Mouse (Mus musculus) hindbrain, embryonic 12.5 days (tissue): ENCODE data around the gene Spryd3. TPM values are rescaled to one million over a fixed set of nuclear protein-coding genes. Genes with fewer than 3 reads are reported as not detected.

Source experiments
- ATAC-seq: fragments of 200-750 bp; cut with Nextera tagmentation; 2 replicates; pipeline ENCODE4 v1.8.0; 2017; ENCODE audit warnings: moderate TSS enrichment; ENCODE audit not compliant: low FRiP score
- H3K27ac ChIP-seq: fragments of 300-500 bp; sonication (generic); 2 replicates; pipeline ENCODE4 v1.5.1; 2016; ENCODE audit warnings: mild to moderate bottlenecking
- H3K27me3 ChIP-seq: fragments of 300-500 bp; sonication (generic); 2 replicates; pipeline ENCODE4 v1.6.1; 2016; ENCODE audit warnings: mild to moderate bottlenecking
- H3K36me3 ChIP-seq: fragments of 300-500 bp; sonication (generic); 2 replicates; pipeline ENCODE4 v1.6.1; 2016; ENCODE audit warnings: mild to moderate bottlenecking
- H3K4me1 ChIP-seq: fragments of 300-500 bp; sonication (generic); 2 replicates; pipeline ENCODE4 v1.6.1; 2016
- H3K4me2 ChIP-seq: fragments of 300-500 bp; sonication (generic); replicated peaks from 2 replicates; pipeline ENCODE4 v1.6.1; 2016; ENCODE audit warnings: mild to moderate bottlenecking
- H3K4me3 ChIP-seq: fragments of 300-500 bp; sonication (generic); 2 replicates; pipeline ENCODE4 v1.5.1; 2016; ENCODE audit warnings: mild to moderate bottlenecking
- H3K9ac ChIP-seq: fragments of 300-500 bp; sonication (generic); 2 replicates; pipeline ENCODE4 v1.6.1; 2016; ENCODE audit warnings: mild to moderate bottlenecking, moderate library complexity
- H3K9me3 ChIP-seq: fragments of 300-500 bp; sonication (generic); replicated peaks from 2 replicates; pipeline ENCODE4 v1.6.1; 2016; ENCODE audit warnings: mild to moderate bottlenecking
- WGBS: fragments of 180-500 bp; shearing (Covaris S2); methylation state at CpG from one replicate; pipeline ENCODE4 v1.1.7; 2016; 5-methylcytosine and 5-hydroxymethylcytosine counted together
- polyA plus RNA-seq: library from polyadenylated mRNA; unstranded; fragments of >200 nt; fragmentation: Nextera tagmentation; extraction: Ambion mirVana; gene quantifications from 2 replicates; pipeline ENCODE4 v1.2.1, GENCODE M21; 2016

Spryd3 gene
- polyA plus RNA-seq, 1 experiment from 2014 or later, result 28.1 TPM

DNA sequence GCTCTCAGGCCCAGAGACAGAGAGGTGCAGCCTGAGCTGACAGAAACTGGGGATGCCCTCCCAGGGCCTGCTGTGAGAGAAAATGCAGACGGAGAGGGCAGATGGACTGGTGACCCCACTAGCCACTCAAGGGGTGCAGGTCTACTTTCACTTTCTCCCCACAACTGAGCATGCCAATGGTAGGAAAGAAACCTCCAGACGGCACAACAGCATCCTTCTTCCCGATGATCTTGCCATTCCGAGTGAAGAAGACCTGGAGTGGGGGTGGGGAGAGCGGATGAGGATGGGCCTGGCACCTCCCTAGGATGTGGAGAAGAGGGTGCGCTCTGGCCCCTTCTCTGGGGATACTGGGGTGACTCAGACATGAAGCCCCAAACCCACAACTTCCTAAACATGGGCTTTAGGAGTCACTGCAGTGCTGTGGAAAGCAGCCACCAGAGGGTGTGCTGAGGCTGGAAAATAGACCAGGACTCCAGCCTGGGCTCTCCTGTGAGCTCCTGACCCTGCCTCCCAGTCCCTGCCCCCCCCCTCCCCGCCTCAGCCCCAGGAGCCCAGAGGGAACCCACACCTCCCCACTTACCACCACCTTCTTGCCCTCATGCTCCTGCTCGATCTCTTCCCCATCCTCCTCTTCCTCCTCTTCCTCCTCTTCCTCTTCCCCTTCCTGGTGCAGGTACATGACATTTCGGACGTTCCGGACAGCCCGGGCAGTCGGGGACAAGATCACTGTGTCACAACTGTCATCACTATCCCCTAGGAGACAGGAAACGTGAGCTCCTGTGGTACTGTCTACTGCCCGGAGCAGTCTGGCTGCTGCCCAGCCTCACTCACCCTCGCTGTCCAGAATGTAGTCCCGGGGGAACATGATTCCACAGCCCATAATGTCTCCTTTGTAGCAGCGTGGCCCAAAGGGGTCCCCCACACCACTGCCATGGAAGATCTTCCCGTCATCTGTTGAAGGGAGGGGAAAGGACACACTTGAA, 18.3 kb downstream of the Spryd3 start:
- Histone ChIP-seq H3K4me1 (no peaks in the 10 kb centered on the region), H3K4me2 (no peak overlapping the region), H3K9me3 (no peaks in the 10 kb centered on the region), H3K9ac (no peak overlapping the region), H3K36me3 (peaks cover 75% of the 10 kb centered on the region), H3K27ac (0 out of 2 replicates have a peak overlapping the region, but pooled peaks have one; percentile 35), H3K4me3 (no peak overlapping the region), H3K27me3 (no peaks in the 10 kb centered on the region)
- WGBS, result 73% methylated on average over 19 of the region's 19 CpGs
- no peak for ATAC-seq

GRCm38 (mm10) chr15:102116753-102117415, 19.1 kb downstream of the Spryd3 start:
- 83% methylated on average over 11 of the region's 11 CpGs for WGBS
- Histone ChIP-seq H3K27ac (0 out of 2 replicates have a peak overlapping the region, but pooled peaks have one; percentile 35), H3K4me3 (no peak overlapping the region), H3K27me3 (no peaks in the 10 kb centered on the region), H3K36me3 (peaks cover 67% of the 10 kb centered on the region), H3K9me3 (no peaks in the 10 kb centered on the region), H3K4me1 (no peaks in the 10 kb centered on the region), H3K9ac (no peak overlapping the region), H3K4me2 (no peak overlapping the region)
- no peak for ATAC-seq

DNA sequence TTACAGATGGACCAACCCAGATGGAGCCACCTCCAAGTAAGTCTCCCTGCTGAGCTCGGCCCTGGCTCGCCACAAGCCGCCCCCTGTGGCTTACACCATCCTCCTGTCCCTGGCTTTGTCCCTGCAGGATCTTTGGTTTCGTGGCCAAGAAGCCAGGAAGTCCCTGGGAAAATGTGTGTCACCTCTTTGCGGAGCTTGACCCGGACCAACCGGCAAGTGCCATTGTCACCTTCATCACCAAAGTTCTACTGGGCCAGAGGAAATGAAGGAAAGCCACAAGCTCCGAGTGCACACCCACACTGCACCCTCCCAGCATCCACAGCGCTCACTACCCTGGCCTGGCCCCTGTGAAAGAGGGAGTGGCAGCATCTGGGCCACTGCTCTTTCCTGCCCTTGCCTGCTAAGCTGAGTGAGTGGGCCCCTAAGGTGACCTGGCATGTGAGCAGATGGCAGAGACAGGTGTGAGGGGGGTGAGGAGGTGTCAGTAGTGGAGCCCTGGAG, 20.3 kb downstream of the Spryd3 start:
- Histone ChIP-seq H3K27ac (no peak overlapping the region), H3K4me1 (no peaks in the 10 kb centered on the region), H3K9ac (no peak overlapping the region), H3K27me3 (no peaks in the 10 kb centered on the region), H3K9me3 (no peaks in the 10 kb centered on the region), H3K36me3 (peaks cover 56% of the 10 kb centered on the region), H3K4me3 (no peak overlapping the region), H3K4me2 (no peak overlapping the region)
- 72% methylated on average over 9 of the region's 9 CpGs for WGBS
- ATAC-seq, result no peak

DNA sequence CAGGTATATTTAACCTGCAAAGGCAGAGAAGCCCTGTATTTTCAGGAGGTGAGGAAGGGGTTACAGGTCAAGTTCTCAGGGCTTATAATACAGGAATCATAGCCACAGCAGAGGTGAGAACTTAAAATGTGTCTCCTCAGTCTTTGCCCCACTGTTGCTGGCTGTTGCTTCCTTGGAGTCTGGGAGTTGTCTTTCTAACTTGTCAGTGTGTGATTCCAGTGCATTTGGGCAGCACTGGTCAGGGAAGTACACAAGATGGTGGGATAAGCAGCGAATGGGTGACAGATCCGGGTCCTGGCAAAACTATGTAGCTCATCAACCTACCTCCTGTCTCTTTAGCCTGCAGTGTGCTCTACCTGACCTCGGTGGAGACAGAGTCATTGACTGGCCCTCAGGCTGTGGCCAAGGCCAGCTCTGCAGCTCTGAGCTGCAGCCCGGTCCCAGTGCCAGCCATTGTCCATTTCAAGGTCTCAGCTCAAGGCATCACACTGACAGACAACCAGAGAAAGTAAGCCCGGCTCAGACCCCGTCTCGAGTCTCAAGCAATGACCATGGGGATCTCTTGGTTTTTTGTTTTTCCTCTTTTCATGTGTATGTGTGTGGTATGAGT, 21.3 kb downstream of the Spryd3 start:
- no peak overlapping the region for H3K9ac ChIP-seq
- WGBS, result 88% methylated on average over 7 of the region's 7 CpGs
- H3K4me3 ChIP-seq, result no peak overlapping the region
- H3K27me3 ChIP-seq, result no peaks in the 10 kb centered on the region
- H3K4me1 ChIP-seq, result no peaks in the 10 kb centered on the region
- H3K4me2 ChIP-seq, result no peak overlapping the region
- no peak overlapping the region for H3K27ac ChIP-seq
- no peaks in the 10 kb centered on the region for H3K9me3 ChIP-seq
- H3K36me3 ChIP-seq, result peaks cover 45% of the 10 kb centered on the region
- ATAC-seq, result no peak

DNA sequence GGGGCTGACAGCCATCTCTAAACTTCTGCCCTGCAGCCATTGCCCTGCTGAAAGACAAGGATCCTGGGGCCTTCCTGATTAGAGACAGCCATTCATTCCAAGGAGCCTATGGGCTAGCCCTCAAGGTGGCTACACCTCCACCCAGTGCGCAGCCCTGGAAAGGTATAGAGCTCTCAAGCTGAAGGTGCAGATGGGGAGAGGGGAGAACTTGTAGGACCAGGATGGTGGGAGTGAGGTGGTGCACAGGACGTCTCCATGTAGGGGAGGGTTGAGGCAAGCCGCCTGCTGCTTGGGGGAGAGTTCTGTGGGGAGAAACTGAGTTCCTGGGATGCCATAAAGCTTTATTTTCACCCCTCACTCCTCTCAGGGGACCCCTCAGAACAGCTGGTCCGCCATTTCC, 22.4 kb downstream of the Spryd3 start:
- no peak for ATAC-seq
- H3K4me3 ChIP-seq, result no peak overlapping the region
- H3K36me3 ChIP-seq, result peaks cover 35% of the 10 kb centered on the region
- no peaks in the 10 kb centered on the region for H3K9me3 ChIP-seq
- WGBS, result 85% methylated on average over 4 of the region's 4 CpGs
- no peak overlapping the region for H3K9ac ChIP-seq
- H3K4me1 ChIP-seq, result 0 out of 2 replicates have a peak, but pooled peaks cover 3% of the 10 kb centered on the region
- H3K4me2 ChIP-seq, result no peak overlapping the region
- no peak overlapping the region for H3K27ac ChIP-seq
- H3K27me3 ChIP-seq, result no peaks in the 10 kb centered on the region

DNA sequence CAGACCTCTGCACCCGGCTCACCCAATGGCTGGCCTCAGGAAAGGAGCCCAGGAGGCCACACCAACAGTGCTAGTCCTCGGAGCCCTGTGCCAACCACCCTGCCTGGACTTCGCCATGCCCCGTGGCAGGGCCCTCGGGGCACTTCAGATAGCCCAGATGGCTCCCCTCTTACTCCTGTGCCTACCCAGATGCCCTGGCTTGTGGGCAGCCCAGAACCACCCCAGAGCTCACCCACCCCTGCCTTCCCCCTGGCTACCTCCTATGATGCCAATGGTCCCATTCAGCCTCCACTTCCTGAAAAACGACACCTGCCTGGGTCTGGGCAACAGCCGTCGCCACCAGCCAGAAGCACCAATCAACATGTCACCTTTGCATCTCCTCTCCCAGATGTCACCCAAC, 23.2 kb downstream of the Spryd3 start:
- ATAC-seq, result no peak
- WGBS, result 83% methylated on average over 8 of the region's 8 CpGs
- Histone ChIP-seq H3K27me3 (peaks cover 1% of the 10 kb centered on the region), H3K4me2 (no peak overlapping the region), H3K4me1 (0 out of 2 replicates have a peak, but pooled peaks cover 5% of the 10 kb centered on the region), H3K9me3 (no peaks in the 10 kb centered on the region), H3K9ac (no peak overlapping the region), H3K27ac (no peak overlapping the region), H3K4me3 (no peak overlapping the region), H3K36me3 (peaks cover 27% of the 10 kb centered on the region)

DNA sequence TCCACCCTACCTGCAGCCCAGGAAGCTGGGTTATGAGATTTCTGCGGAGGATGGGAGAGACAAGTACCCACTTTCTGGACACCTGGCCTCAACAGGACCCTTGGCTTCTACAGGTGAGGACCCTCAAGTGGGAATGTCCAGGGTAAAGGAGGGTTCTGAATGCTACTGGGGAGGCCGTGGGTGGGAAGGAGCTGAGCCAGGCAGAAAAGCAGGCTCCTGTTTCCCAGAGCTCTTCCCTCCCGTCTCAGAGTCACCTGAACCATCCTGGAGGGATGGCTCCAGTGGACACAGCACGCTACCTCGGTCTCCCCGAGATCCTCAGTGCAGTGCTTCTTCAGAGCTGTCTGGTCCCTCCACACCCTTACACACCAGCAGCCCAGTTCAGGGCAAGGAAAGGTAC, 23.9 kb downstream of the Spryd3 start:
- no peak overlapping the region for H3K4me2 ChIP-seq
- peaks cover 8% of the 10 kb centered on the region for H3K27me3 ChIP-seq
- peaks cover 6% of the 10 kb centered on the region; the same call in 1 of the 2 replicates for H3K4me1 ChIP-seq
- no peak overlapping the region for H3K9ac ChIP-seq
- ATAC-seq, result no peak
- H3K9me3 ChIP-seq, result no peaks in the 10 kb centered on the region
- 86% methylated on average over 6 of the region's 6 CpGs for WGBS
- no peak overlapping the region for H3K4me3 ChIP-seq
- H3K36me3 ChIP-seq, result peaks cover 20% of the 10 kb centered on the region
- no peak overlapping the region for H3K27ac ChIP-seq

- WGBS, result 78% methylated on average over 11 of the region's 11 CpGs
- no peak for ATAC-seq
These were observed 24.6 kb downstream of the Spryd3 start for GRCm38 (mm10) chr15:102111495-102111829.

GRCm38 (mm10) chr15:102110701-102111494, 25.1 kb downstream of the Spryd3 start:
- Histone ChIP-seq H3K4me2 (no peak overlapping the region), H3K27me3 (peaks cover 20% of the 10 kb centered on the region), H3K4me1 (peaks cover 16% of the 10 kb centered on the region), H3K36me3 (peaks cover 7% of the 10 kb centered on the region), H3K4me3 (no peak overlapping the region), H3K27ac (no peak overlapping the region), H3K9ac (no peak overlapping the region), H3K9me3 (no peaks in the 10 kb centered on the region)
- 81% methylated on average over 29 of the region's 29 CpGs for WGBS
- no peak for ATAC-seq

More at GRCm38 (mm10) chr15:102111495-102111829, 24.6 kb downstream of the Spryd3 start:
- H3K36me3 ChIP-seq, result peaks cover 13% of the 10 kb centered on the region
- no peaks in the 10 kb centered on the region for H3K9me3 ChIP-seq
- no peak overlapping the region for H3K27ac ChIP-seq
- H3K27me3 ChIP-seq, result peaks cover 15% of the 10 kb centered on the region
- no peak overlapping the region for H3K4me3 ChIP-seq
- no peak overlapping the region for H3K9ac ChIP-seq
- H3K4me1 ChIP-seq, result peaks cover 13% of the 10 kb centered on the region
- no peak overlapping the region for H3K4me2 ChIP-seq

- H3K4me1 ChIP-seq, result peaks cover 21% of the 10 kb centered on the region
- ATAC-seq, result no peak
- H3K4me3 ChIP-seq, result no peak overlapping the region
- no peak overlapping the region for H3K9ac ChIP-seq
- H3K27ac ChIP-seq, result no peak overlapping the region
- no peaks in the 10 kb centered on the region for H3K9me3 ChIP-seq
- H3K36me3 ChIP-seq, result peaks cover 1% of the 10 kb centered on the region
- H3K4me2 ChIP-seq, result no peak overlapping the region
- 98% methylated on average over 7 of the region's 7 CpGs for WGBS
- H3K27me3 ChIP-seq, result peaks cover 27% of the 10 kb centered on the region
These were observed 25.8 kb downstream of the Spryd3 start for GRCm38 (mm10) chr15:102110271-102110670.

DNA sequence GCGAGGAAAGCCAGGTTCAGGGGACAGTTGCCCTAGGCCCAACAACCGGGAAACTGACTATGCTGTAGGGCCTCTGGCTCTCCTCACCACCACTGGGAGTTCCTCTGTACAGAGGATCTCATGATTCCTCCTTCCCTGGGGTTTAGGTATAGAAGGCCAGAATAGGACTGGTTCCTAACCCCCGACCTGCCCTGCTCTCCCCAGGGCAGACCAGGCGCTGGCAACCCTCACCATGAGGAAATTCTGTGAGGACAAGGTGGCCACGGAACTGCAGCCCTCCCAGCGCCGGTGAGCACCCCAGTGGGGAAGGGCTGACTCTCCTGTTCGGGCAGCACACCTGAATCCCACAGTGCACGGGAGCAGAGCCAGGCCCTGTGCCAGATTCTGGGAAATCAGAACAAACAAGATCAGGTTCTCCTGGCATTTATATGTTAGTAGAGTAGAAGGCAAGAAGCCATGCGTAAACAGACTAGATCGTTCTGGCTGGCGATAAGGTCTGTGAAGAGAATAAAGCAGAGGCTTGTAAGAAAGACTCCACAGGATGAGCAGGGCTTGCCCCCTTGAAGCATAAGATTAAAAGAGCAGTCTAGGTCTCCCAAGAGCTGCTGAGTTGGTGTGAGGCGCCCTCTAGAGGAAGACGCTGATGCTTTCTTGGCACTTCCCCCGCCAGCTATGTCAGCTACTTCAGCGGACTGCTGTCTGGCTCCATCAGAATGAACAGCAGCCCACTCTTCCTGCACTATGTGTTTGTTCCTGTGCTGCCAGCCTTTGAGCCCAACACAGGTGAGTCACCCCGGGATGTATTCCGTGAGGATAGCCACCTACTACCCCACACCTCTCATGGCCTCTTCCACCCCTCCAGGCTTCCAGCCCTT, 27.1 kb downstream of the Spryd3 start:
- Histone ChIP-seq H3K4me1 (peaks cover 28% of the 10 kb centered on the region), H3K9me3 (no peaks in the 10 kb centered on the region), H3K27ac (no peak overlapping the region), H3K4me2 (no peak overlapping the region), H3K36me3 (no peaks in the 10 kb centered on the region), H3K4me3 (no peak overlapping the region), H3K9ac (no peak overlapping the region), H3K27me3 (peaks cover 40% of the 10 kb centered on the region)
- 50% methylated on average over 18 of the region's 18 CpGs for WGBS
- no peak for ATAC-seq
